21 mouse cellular contexts compared by ENCODE assay signal in the genomic region with DNA sequence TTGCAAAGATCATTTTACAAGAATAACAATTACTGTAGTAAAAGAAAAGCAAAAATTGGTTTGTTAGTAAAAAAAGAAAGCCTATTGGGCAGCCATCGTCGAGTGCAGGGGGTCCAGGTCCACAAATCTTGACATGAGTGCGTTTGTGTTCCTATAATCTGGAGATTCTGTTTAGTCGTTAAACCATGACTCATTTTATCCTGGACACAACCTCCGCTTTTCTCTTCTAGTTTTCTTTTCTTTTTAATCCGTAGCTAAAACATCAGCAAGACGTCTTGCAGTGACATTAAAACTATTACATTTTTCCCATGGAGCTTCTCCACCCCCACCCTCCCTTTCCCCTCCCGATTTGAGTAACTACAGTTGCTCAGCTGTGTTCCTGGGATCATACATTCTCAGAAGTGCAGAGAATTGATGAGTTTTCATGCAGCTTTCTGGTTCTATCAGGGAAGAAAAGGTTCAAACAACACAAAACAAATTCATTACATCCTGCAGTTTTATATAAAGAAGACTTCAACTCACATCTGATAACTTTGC.
A peak's percentile ranks its signal among the peaks of the same experiment; 100 is the strongest.
DNase-seq lines count a peak whose midpoint lies in the region; ATAC-seq and TF ChIP-seq lines count a peak whose summit lies in the region.
"Had no signal": no experiment of that assay in that cellular context is flagged by ENCODE, and none has a peak within 500 bp of the region (broad histone marks: within the 10 kb centered on the region; RNA-seq: fewer than 3 reads in every experiment).

No protein-coding gene starts in this region.

- no peaks in the 10 kb centered on the region for H3K36me3 ChIP-seq in kidney, embryonic 14.5 days (ENCODE audit: control insufficient read depth, insufficient read depth, low read length)
- H3K36me3 ChIP-seq in lung, embryonic 14.5 days (ENCODE audit: insufficient read depth): no peaks in the 10 kb centered on the region
- H3K36me3 ChIP-seq in stomach, embryonic 14.5 days (ENCODE audit: control insufficient read depth, insufficient read depth, low read length): no peaks in the 10 kb centered on the region
- no peaks in the 10 kb centered on the region for H3K36me3 ChIP-seq in stomach, postnatal 0 days (ENCODE audit: control insufficient read depth, insufficient read depth, low read length)
- H3K36me3 ChIP-seq: embryonic facial prominence, embryonic 13.5 days; forebrain, embryonic 12.5 days; heart, embryonic 10.5 days; heart, embryonic 15.5 days had no signal

- no peak overlapping the region for H3K4me2 ChIP-seq in kidney, embryonic 14.5 days (replicated peaks; ENCODE audit: low read depth, low read length)
- no peak overlapping the region for H3K4me2 ChIP-seq in lung, embryonic 14.5 days
- no peak overlapping the region for H3K4me2 ChIP-seq in stomach, embryonic 14.5 days (replicated peaks; ENCODE audit: low read depth, low read length)
- H3K4me2 ChIP-seq in stomach, postnatal 0 days (replicated peaks; ENCODE audit: low read depth): no peak overlapping the region
- H3K4me2 ChIP-seq: embryonic facial prominence, embryonic 13.5 days; forebrain, embryonic 12.5 days; heart, embryonic 15.5 days had no signal

- H3K27me3 ChIP-seq in kidney, embryonic 14.5 days (ENCODE audit: control insufficient read depth, insufficient read depth, low read length): no peaks in the 10 kb centered on the region
- no peaks in the 10 kb centered on the region for H3K27me3 ChIP-seq in lung, embryonic 14.5 days (ENCODE audit: insufficient read depth, low read length)
- H3K27me3 ChIP-seq in stomach, embryonic 14.5 days (ENCODE audit: control insufficient read depth, insufficient read depth, low read length): no peaks in the 10 kb centered on the region
- H3K27me3 ChIP-seq in stomach, postnatal 0 days (ENCODE audit: control insufficient read depth, insufficient read depth, low read length): no peaks in the 10 kb centered on the region
- H3K27me3 ChIP-seq: CH12.LX; embryonic facial prominence, embryonic 13.5 days; forebrain, embryonic 12.5 days; heart, embryonic 15.5 days had no signal

- no peak overlapping the region for H3K4me3 ChIP-seq in kidney, embryonic 14.5 days (ENCODE audit: low read length)
- no peak overlapping the region for H3K4me3 ChIP-seq in lung, embryonic 14.5 days (ENCODE audit: low read depth, low read length)
- H3K4me3 ChIP-seq in stomach, embryonic 14.5 days (ENCODE audit: low read depth, low read length): no peak overlapping the region
- no peak overlapping the region for H3K4me3 ChIP-seq in stomach, postnatal 0 days (ENCODE audit: low read depth, low read length)
- H3K4me3 ChIP-seq: embryonic facial prominence, embryonic 13.5 days; forebrain, embryonic 12.5 days; heart, embryonic 10.5 days; heart, embryonic 15.5 days had no signal

- 24% methylated on average over 8 of the region's 8 CpGs for WGBS in kidney, embryonic 14.5 days
- 57% methylated on average over 8 of the region's 8 CpGs for WGBS in lung, embryonic 14.5 days
- 42% methylated on average over 8 of the region's 8 CpGs for WGBS in stomach, embryonic 14.5 days
- WGBS in stomach, postnatal 0 days: 41% methylated on average over 8 of the region's 8 CpGs

- H3K9me3 ChIP-seq in kidney, embryonic 14.5 days (ENCODE audit: control insufficient read depth, low read length): no peaks in the 10 kb centered on the region
- no peaks in the 10 kb centered on the region for H3K9me3 ChIP-seq in lung, embryonic 14.5 days (ENCODE audit: low read depth, low read length)
- no peaks in the 10 kb centered on the region for H3K9me3 ChIP-seq in stomach, embryonic 14.5 days (ENCODE audit: control insufficient read depth, low read depth, low read length)
- no peaks in the 10 kb centered on the region for H3K9me3 ChIP-seq in stomach, postnatal 0 days (ENCODE audit: control insufficient read depth, low read length)
- H3K9me3 ChIP-seq: embryonic facial prominence, embryonic 13.5 days; forebrain, embryonic 12.5 days; heart, embryonic 10.5 days; heart, embryonic 15.5 days had no signal

- no peak for TF ChIP-seq CTCF in lung, embryonic 14.5 days (IDR thresholded peaks at IDR 0.05; ENCODE audit: low read depth)
- TF ChIP-seq CTCF in stomach, postnatal 0 days (IDR thresholded peaks at IDR 0.05; ENCODE audit: low read depth): no peak

- ATAC-seq in kidney, embryonic 14.5 days (ENCODE audit: low FRiP score, low TSS enrichment): peak; percentile 32; the same call in 1 of the 2 replicates
- no peak for ATAC-seq in lung, embryonic 14.5 days (ENCODE audit: insufficient read depth)
- no peak for ATAC-seq in stomach, embryonic 14.5 days (ENCODE audit: insufficient number of reproducible peaks, insufficient read depth, low FRiP score, low read depth)
- ATAC-seq in stomach, postnatal 0 days (ENCODE audit: low FRiP score, low TSS enrichment): no peak
- ATAC-seq: activated CD4-positive, CD25-positive, alpha-beta regulatory T cell, adult 4 months; forebrain, embryonic 16.5 days; Patski had no signal

- peaks cover 3% of the 10 kb centered on the region; the same call in 1 of the 2 replicates for H3K4me1 ChIP-seq in kidney, embryonic 14.5 days (ENCODE audit: control insufficient read depth, insufficient read depth, low read length)
- peaks cover 10% of the 10 kb centered on the region for H3K4me1 ChIP-seq in lung, embryonic 14.5 days (ENCODE audit: insufficient read depth)
- H3K4me1 ChIP-seq in stomach, embryonic 14.5 days (ENCODE audit: control insufficient read depth, insufficient read depth, low read length): peaks cover 5% of the 10 kb centered on the region; the same call in 1 of the 2 replicates
- H3K4me1 ChIP-seq in stomach, postnatal 0 days (replicated peaks; ENCODE audit: control insufficient read depth, insufficient read depth): no peaks in the 10 kb centered on the region
- H3K4me1 ChIP-seq: embryonic facial prominence, embryonic 13.5 days; forebrain, embryonic 12.5 days; heart, embryonic 10.5 days; heart, embryonic 15.5 days had no signal

- H3K27ac ChIP-seq in kidney, embryonic 14.5 days (ENCODE audit: low read depth, low read length): peak overlapping the region; percentile 74; the same call in 1 of the 2 replicates
- H3K27ac ChIP-seq in lung, embryonic 14.5 days (ENCODE audit: low read depth): peak overlapping the region; percentile 44
- H3K27ac ChIP-seq in stomach, embryonic 14.5 days (ENCODE audit: low read length): peak overlapping the region; percentile 55
- no peak overlapping the region for H3K27ac ChIP-seq in stomach, postnatal 0 days (replicated peaks)
- H3K27ac ChIP-seq: embryonic facial prominence, embryonic 13.5 days; forebrain, embryonic 12.5 days; heart, embryonic 10.5 days; heart, embryonic 15.5 days had no signal

- TF ChIP-seq EP300 in stomach, postnatal 0 days (optimal IDR thresholded peaks at IDR 0.05): no peak

- no peak overlapping the region for H3K9ac ChIP-seq in kidney, embryonic 14.5 days (ENCODE audit: low read depth, low read length)
- no peak overlapping the region for H3K9ac ChIP-seq in lung, embryonic 14.5 days
- H3K9ac ChIP-seq in stomach, embryonic 14.5 days (replicated peaks; ENCODE audit: low read depth, low read length): no peak overlapping the region
- H3K9ac ChIP-seq in stomach, postnatal 0 days (ENCODE audit: low read length): no peak overlapping the region
- H3K9ac ChIP-seq: embryonic facial prominence, embryonic 13.5 days; forebrain, embryonic 12.5 days; heart, embryonic 15.5 days had no signal

- no peak for DNase-seq in kidney, postnatal 36 days
- no peak for DNase-seq in lung, embryonic 14.5 days
- no peak for DNase-seq in lung, postnatal 14 days
- no peak for DNase-seq in stomach, postnatal 0 days (ENCODE audit: low spot score)
- DNase-seq: adrenal gland, postnatal 14 days; cerebellum, adult 11-12 months; cerebellum, adult 9-11 months; cerebellum, postnatal 36 days; gastrocnemius, postnatal 10 days; heart, adult 18-20 months; heart, postnatal 14 days had no signal
